Mouse (Mus musculus) limb, embryonic 13.5 days (tissue): ENCODE data around the gene Cdh16. TPM values are rescaled to one million over a fixed set of nuclear protein-coding genes. Genes with fewer than 3 reads are reported as not detected.
"Not testable (repeated sequence)": the region's sequence is repeated elsewhere in the genome, so short reads cannot be mapped to it uniquely, and the experiment has no call there.

Experiments used
- ATAC-seq: fragments of 200-750 bp; cut with Nextera tagmentation; 2 replicates; pipeline ENCODE4 v1.8.0; 2017; ENCODE audit warnings: low read depth, moderate number of reproducible peaks, moderate TSS enrichment; ENCODE audit not compliant: low FRiP score
- H3K27ac ChIP-seq: fragments of 300-500 bp; sonication (generic); 2 replicates; pipeline ENCODE4 v1.5.1; 2015; ENCODE audit warnings: inconsistent platforms, mild to moderate bottlenecking, moderate library complexity
- H3K27me3 ChIP-seq: fragments of 300-500 bp; sonication (generic); 2 replicates; pipeline ENCODE4 v1.6.1; 2015; ENCODE audit warnings: mild to moderate bottlenecking, inconsistent platforms
- H3K36me3 ChIP-seq: fragments of 300-500 bp; sonication (generic); 2 replicates; pipeline ENCODE4 v1.6.1; 2015; ENCODE audit warnings: inconsistent platforms, mild to moderate bottlenecking, moderate library complexity
- H3K4me1 ChIP-seq: fragments of 300-500 bp; sonication (generic); 2 replicates; pipeline ENCODE4 v1.6.1; 2015; ENCODE audit warnings: inconsistent platforms
- H3K4me2 ChIP-seq: fragments of 300-500 bp; sonication (generic); replicated peaks from 2 replicates; pipeline ENCODE4 v1.6.1; 2015; ENCODE audit warnings: inconsistent platforms, mild to moderate bottlenecking, moderate library complexity
- H3K4me3 ChIP-seq: fragments of 300-500 bp; sonication (generic); 2 replicates; pipeline ENCODE4 v1.5.1; 2015; ENCODE audit warnings: moderate library complexity, mild to moderate bottlenecking, inconsistent platforms
- H3K9ac ChIP-seq: fragments of 300-500 bp; sonication (generic); 2 replicates; pipeline ENCODE4 v1.6.1; 2015; ENCODE audit warnings: mild to moderate bottlenecking, inconsistent platforms
- H3K9me3 ChIP-seq: fragments of 300-500 bp; sonication (generic); 2 replicates; pipeline ENCODE4 v1.6.1; 2016; ENCODE audit warnings: inconsistent platforms
- WGBS: fragments of 180-500 bp; shearing (Covaris S2); methylation state at CpG from one replicate; pipeline ENCODE4 v1.1.7; 2015; 5-methylcytosine and 5-hydroxymethylcytosine counted together
- polyA plus RNA-seq: library from polyadenylated mRNA; unstranded; fragments of >200 nt; fragmentation: Nextera tagmentation; extraction: Ambion mirVana; gene quantifications from 2 replicates; pipeline ENCODE4 v1.2.1, GENCODE M21; 2015

Gene Cdh16
- polyA plus RNA-seq, 1 experiment from 2014 or later = not detected

DNA sequence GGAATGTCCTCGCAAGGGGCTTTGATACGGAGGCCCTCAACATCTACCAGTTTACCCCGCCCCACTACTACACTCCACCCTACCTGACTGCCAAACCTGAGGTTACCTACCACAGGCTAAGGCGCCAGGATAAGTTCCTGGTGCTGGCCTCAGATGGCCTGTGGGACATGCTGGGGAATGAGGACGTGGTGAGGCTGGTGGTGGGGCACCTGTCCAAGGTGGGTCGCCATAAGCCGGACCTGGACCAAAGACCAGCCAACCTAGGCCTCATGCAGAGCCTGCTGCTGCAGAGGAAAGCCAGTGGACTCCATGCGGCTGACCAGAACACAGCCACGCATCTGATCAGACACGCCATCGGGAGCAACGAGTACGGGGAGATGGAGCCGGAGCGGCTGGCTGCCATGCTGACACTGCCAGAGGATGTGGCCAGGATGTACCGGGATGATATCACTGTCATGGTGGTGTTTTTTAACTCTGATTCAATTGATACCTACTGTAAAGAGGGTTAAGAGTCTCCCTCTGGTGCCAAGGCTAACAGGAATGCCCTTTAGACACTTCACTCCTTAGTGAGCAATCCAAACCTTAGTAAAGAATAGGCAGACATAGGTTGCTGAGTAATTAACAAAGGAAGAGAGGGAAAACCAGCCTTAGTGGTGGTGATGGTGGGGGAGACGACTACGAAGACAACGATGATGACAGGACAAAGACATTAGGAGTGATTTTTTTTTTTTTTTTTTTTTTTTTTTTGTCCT lies 29.4 kb downstream of the Cdh16 start:
- Histone ChIP-seq H3K4me3 (no peak overlapping the region), H3K27me3 (no peaks in the 10 kb centered on the region), H3K27ac (no peak overlapping the region), H3K4me1 (peaks cover 14% of the 10 kb centered on the region), H3K9ac (no peak overlapping the region), H3K36me3 (peaks cover 40% of the 10 kb centered on the region), H3K9me3 (no peaks in the 10 kb centered on the region), H3K4me2 (no peak overlapping the region)
- 95% methylated on average over 19 of the region's 19 CpGs for WGBS
- no peak for ATAC-seq

DNA sequence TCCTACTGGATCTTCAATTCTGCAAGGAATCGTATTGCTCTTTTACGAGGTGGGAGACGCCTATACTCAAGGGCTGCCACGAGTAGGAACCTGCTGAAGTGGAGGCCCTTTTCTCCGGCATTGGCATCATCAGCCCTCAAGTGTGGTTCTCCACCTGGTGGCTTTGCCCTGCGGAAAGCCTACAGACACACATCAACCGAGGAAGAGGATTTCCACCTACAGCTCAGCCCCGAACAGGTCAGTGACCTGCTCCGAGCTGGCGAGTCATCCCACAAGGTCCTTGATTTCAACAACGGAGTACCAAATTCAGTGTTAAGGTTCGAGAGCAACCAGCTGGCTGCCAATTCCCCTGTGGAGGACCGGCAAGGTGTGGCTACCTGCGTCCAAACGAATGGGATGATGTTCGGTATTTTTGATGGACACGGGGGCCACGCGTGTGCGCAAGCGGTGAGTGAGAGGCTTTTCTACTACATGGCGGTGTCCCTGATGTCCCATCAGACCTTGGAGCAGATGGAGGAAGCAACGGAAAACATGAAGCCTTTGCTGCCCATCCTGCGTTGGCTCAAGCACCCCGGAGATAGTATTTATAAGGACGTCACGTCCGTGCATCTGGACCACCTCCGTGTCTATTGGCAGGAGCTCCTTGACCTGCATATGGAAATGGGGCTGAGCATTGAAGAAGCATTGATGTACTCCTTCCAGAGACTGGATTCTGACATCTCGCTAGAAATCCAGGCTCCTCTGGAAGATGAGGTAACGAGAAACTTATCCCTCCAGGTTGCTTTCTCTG lies 30.5 kb downstream of the Cdh16 start:
- Histone ChIP-seq H3K4me3 (no peak overlapping the region), H3K27ac (no peak overlapping the region), H3K9me3 (no peaks in the 10 kb centered on the region), H3K4me2 (no peak overlapping the region), H3K9ac (no peak overlapping the region), H3K36me3 (peaks cover 40% of the 10 kb centered on the region), H3K27me3 (no peaks in the 10 kb centered on the region), H3K4me1 (peaks cover 14% of the 10 kb centered on the region)
- WGBS = 90% methylated on average over 31 of the region's 31 CpGs
- no peak for ATAC-seq

DNA sequence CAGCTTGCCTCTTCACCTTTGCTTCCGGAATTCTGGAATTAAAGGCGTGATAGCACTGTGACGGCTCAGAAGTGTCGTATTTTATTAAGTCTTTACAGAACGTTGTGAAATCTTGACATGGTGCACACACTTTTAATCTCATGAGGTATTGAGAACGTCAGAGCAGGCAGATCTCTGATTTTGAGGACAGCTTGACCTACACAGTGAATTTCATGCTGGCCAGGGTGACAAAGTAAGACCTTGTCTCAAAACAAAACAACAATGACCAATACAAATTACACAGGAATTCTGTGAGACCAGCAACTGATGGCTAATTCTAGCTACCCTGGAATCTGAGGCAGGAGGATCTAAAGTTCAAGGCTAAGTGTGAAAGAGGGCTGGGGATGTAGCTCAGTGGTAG lies 31.6 kb downstream of the Cdh16 start:
- Histone ChIP-seq H3K9ac (no peak overlapping the region), H3K9me3 (no peaks in the 10 kb centered on the region), H3K27me3 (no peaks in the 10 kb centered on the region), H3K27ac (no peak overlapping the region), H3K36me3 (peaks cover 38% of the 10 kb centered on the region), H3K4me3 (peak overlapping the region; percentile 69), H3K4me1 (peaks cover 14% of the 10 kb centered on the region), H3K4me2 (peak overlapping the region; percentile 88)
- ATAC-seq = no peak
- WGBS = 60% methylated on average over 6 of the region's 6 CpGs

DNA sequence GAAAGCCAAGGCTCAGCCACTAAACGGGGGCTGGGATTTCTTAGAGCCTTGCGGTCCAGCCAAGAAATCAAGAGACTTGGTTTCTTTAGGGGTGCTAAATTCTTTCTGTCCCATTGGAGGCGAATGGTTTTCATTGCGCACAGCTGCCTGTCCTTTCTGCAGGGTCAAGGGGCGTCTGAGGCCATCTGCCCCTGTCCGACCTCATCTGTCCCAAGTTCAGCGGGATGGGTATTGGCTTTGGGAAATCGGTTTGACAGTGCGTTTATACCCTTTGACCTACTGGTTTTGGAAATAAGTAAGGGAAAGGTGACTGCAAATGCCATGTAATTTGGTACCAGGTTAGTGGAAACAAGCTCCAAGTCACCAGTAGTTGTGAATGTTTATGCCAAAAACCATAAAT lies 32.3 kb downstream of the Cdh16 start:
- under 1% methylated on average over 9 of the region's 9 CpGs for WGBS
- peak; percentile 3; the same call in 1 of the 2 replicates for ATAC-seq
- Histone ChIP-seq H3K9ac (peak overlapping the region; percentile 74), H3K4me3 (peak overlapping the region; percentile 69), H3K27ac (peak overlapping the region; percentile 83), H3K4me2 (peak overlapping the region; percentile 88), H3K9me3 (no peaks in the 10 kb centered on the region), H3K36me3 (peaks cover 33% of the 10 kb centered on the region), H3K4me1 (peaks cover 14% of the 10 kb centered on the region), H3K27me3 (no peaks in the 10 kb centered on the region)

DNA sequence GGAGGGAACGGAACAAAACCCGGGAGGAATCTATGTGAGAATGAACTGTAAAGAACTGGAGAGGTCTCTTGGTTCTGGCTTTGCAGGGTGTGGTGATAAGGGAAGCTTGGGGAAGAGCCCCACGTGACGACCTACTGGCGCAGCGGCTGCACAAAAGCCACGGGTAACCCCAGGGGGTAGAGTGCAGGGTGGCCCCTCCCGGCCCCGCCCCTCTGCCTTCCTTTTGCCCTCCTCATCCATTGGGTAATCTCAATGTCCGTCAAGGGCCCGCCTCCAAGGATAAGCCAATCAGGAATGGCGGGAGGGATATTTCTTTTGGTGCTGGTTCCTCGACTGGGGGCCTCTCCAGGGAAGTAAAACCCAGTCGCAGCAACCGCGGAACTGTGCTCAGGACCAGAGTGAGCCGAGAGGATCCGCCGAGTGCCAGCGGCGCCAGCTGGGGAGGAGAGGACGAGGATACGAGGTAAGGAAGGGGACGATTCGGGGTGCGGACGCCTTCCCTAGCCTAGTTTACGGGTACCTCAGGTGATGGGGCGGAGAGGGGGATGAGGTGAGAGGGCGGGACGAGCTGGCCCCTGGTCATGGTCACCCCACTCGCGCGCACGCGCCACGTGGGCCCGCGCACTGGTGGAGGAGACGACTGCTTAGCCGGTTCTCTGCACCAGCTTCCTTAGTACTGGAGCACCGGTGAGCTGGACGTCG lies 32.9 kb downstream of the Cdh16 start, which contains the start of gene Pdp2:
TSS of gene Pdp2 (plus strand) at position 319 of the 702 bp plus-strand sequence.
- WGBS = under 1% methylated on average over 44 of the region's 44 CpGs
- Histone ChIP-seq H3K9ac (peak within 1 kb of the TSS; percentile 74), H3K9me3 (no peaks in the 10 kb centered on the region), H3K27me3 (no peaks in the 10 kb centered on the region), H3K4me3 (peak within 1 kb of the TSS; percentile 69), H3K27ac (peak within 1 kb of the TSS; percentile 83), H3K36me3 (peaks cover 28% of the 10 kb centered on the region), H3K4me2 (peak within 1 kb of the TSS; percentile 88), H3K4me1 (peaks cover 14% of the 10 kb centered on the region)
- peak; percentile 98 for ATAC-seq

DNA sequence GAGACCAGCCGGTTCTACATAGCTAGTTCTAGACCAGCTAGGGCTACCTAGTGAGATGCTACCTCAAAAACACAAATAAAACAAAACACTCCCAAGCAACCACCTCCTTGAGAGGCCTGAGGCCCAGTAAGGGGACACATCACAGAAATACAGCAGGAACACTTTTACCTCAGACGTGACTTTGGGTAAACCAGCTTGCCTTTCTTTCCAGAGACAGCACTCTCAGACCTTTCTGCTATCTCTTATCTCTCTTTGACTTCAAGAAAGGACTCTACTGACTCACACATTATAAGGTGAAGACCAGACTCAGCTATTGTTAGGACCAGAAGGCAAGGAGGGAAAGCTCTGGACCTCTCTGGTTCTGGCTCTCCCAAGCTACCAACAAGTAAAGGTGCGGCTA lies 33.9 kb downstream of the Cdh16 start:
- H3K36me3 ChIP-seq = peaks cover 18% of the 10 kb centered on the region
- H3K4me3 ChIP-seq = no peak overlapping the region
- no peak overlapping the region for H3K9ac ChIP-seq
- no peaks in the 10 kb centered on the region for H3K9me3 ChIP-seq
- H3K4me1 ChIP-seq = peaks cover 14% of the 10 kb centered on the region
- H3K4me2 ChIP-seq = no peak overlapping the region
- no peak overlapping the region for H3K27ac ChIP-seq
- no peak for ATAC-seq
- H3K27me3 ChIP-seq = no peaks in the 10 kb centered on the region
- WGBS = 92% methylated on average over 3 of the region's 3 CpGs

DNA sequence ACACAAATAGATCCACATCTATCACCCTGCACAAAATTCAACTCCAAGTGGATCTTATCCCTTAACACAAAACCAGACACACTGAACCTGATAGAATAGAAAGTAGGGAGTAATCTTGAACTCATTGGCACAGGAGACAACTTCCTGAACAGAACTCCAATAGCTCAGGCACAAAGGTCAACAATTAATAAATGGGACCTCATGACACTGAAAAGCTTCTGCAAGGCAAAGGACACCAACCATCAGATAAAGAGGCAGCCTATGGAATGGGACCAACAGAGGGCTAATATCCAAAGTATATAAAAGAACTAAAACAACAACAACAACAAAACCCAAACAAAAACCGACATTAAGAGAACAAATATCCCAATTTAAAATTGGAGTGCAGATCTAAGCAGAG lies 39.7 kb downstream of the Cdh16 start:
- no peak overlapping the region for H3K27ac ChIP-seq
- no peaks in the 10 kb centered on the region for H3K27me3 ChIP-seq
- H3K4me2 ChIP-seq = no peak overlapping the region
- no peak overlapping the region for H3K4me3 ChIP-seq
- H3K36me3 ChIP-seq = no peaks in the 10 kb centered on the region
- WGBS = 56% methylated on average over 1 of the region's 1 CpGs
- ATAC-seq = no peak
- no peak overlapping the region for H3K9ac ChIP-seq
- peaks cover 10% of the 10 kb centered on the region; the same call in 1 of the 2 replicates for H3K9me3 ChIP-seq
- no peaks in the 10 kb centered on the region for H3K4me1 ChIP-seq

DNA sequence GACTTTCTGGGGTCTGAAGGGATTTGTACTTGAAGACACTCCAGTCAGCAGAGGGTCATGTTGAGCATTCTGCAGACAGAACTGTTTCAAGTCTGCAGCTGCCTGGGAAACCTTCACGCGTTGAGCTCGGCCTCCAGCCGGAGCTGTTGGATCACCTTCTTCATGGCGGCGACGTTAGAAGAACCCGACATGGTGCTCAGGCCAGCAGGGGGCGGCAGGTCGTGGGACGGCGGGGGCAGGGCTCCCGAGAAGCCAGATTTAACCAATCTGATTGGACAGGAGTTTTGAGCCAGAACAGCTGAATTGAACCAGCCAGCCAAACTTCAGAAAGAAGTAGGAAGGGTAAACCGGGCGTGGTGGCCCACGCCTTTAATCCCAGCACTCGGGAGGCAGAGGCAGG lies 46.6 kb downstream of the Cdh16 start:
- not testable (repeated sequence) for H3K36me3 ChIP-seq, H3K4me2 ChIP-seq, H3K9me3 ChIP-seq, H3K9ac ChIP-seq, H3K27me3 ChIP-seq, H3K4me3 ChIP-seq, H3K27ac ChIP-seq, ATAC-seq, H3K4me1 ChIP-seq
- WGBS = 81% methylated on average over 17 of the region's 17 CpGs

DNA sequence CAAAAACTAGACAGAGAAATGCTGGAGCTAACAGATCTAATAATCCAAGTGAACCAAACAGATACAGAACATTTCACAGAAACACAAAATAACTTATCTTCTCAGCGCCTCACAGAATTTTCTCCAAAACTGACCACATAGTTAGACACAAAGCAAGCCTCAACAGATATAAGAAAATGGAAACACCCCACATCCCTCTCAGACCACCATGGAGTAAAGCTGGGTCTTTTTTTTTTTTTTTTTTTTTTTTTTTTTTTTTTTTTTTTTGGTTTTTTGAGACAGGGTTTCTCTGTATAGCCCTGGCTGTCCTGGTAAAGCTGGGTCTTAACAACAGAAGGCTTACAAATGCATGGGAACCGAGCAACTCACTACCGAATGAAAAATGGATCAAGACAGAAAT lies 47.4 kb downstream of the Cdh16 start:
- no peak overlapping the region for H3K4me3 ChIP-seq
- no peaks in the 10 kb centered on the region for H3K36me3 ChIP-seq
- H3K4me2 ChIP-seq = no peak overlapping the region
- H3K9me3 ChIP-seq = no peaks in the 10 kb centered on the region
- WGBS = 91% methylated on average over 3 of the region's 3 CpGs
- ATAC-seq = no peak
- no peak overlapping the region for H3K27ac ChIP-seq
- no peaks in the 10 kb centered on the region for H3K4me1 ChIP-seq
- H3K9ac ChIP-seq = no peak overlapping the region
- no peaks in the 10 kb centered on the region for H3K27me3 ChIP-seq

DNA sequence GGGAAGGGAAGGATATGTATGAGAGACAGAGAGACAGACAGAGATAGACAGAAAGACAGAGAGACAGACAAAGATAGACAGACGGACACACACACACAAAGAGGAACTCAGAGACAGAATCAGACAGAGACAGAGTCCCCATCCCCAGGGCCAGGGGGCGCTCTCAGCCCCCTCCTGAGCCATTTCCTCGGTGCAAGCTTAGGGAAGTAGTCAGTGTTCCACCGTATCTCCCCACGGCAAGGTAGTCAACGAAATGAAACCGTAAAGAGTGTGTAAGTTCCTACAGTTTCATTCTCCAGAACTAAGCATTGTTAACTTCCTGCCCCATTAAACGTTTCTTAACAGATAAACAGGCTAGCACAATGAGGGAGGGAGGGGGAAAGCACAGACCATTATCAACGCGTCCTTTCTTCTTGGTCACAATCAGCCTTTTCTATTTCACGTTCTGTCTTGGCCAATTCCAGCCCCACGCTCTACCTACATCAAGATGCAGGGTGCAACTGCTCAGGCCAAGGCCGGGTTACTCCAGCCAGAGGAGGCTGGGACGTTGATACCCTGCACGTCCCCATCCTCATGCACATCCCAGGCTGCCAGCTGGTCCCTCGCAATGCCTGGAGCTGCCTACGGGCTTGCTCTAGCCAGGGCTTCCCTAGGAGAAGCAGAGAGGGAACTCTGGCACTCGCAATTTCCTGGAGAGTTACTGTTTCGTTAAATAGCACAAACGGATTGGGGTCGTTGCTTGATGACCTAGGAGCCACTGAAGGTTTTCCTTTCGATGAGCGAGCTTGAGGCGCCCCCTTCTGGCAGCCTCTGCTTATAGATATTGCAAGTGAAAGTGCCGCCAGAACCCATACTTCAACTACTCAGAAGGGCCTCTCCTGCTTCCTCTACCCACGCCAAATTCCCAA lies 53.5 kb downstream of the Cdh16 start:
- peak overlapping the region; percentile 72 for H3K4me2 ChIP-seq
- no peaks in the 10 kb centered on the region for H3K27me3 ChIP-seq
- H3K27ac ChIP-seq = no peak overlapping the region
- no peaks in the 10 kb centered on the region for H3K36me3 ChIP-seq
- 0 out of 2 replicates have a peak, but pooled peaks cover 3% of the 10 kb centered on the region for H3K4me1 ChIP-seq
- 6% methylated on average over 26 of the region's 26 CpGs for WGBS
- peak overlapping the region; percentile 40 for H3K4me3 ChIP-seq
- H3K9ac ChIP-seq = peak overlapping the region; percentile 31; the same call in 1 of the 2 replicates
- ATAC-seq = peak; percentile 72
- no peaks in the 10 kb centered on the region for H3K9me3 ChIP-seq

DNA sequence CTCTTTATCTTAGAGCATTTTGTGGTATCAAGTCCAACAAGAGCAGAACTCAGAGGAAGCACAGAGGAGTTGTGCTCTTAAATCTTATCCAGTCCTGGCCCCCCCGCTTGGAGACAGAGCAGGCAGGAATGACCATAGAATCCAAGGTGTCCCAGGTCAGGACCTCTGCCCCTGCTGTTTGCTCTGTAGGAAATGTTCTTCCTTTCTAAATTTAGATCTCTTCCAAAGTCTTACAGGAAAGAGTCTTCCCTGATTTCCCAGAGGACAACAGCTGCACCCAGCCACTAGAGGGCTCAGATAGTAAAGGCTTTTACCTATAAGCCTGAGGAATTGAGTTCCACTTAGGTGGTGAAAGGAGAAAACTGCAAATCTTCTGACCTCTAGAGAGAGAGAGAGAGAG lies 54.6 kb downstream of the Cdh16 start:
- 41% methylated on average over 1 of the region's 1 CpGs for WGBS
- no peaks in the 10 kb centered on the region for H3K36me3 ChIP-seq
- H3K27me3 ChIP-seq = no peaks in the 10 kb centered on the region
- no peak overlapping the region for H3K9ac ChIP-seq
- no peak overlapping the region for H3K4me3 ChIP-seq
- 0 out of 2 replicates have a peak, but pooled peaks cover 3% of the 10 kb centered on the region for H3K4me1 ChIP-seq
- no peak overlapping the region for H3K4me2 ChIP-seq
- H3K9me3 ChIP-seq = no peaks in the 10 kb centered on the region
- ATAC-seq = no peak
- H3K27ac ChIP-seq = no peak overlapping the region
